Mouse (Mus musculus) urinary bladder, postnatal 4 days (tissue): ENCODE data around the gene 6820408C15Rik.

Experiments used
- DNase-seq, 2 experiments: peaks; one replicate each; pipeline ENCODE4 v3.0.0; 2021 to 2022; ENCODE audit warnings: low spot score in 2 of 2

6820408C15Rik gene

GRCm38 (mm10) chr2:152415287-152415686 is at the start of gene 6820408C15Rik:
Gene 6820408C15Rik (plus strand): TSS chr2:152415587.
- no peak for DNase-seq

- DNase-seq, result no peak
Measured at GRCm38 (mm10) chr2:152367917-152368316, 47.5 kb upstream of the 6820408C15Rik start.

- no peak for DNase-seq
Measured at GRCm38 (mm10) chr2:152368532-152369140, 46.8 kb upstream of the 6820408C15Rik start.

GRCm38 (mm10) chr2:152372104-152372503 is 43.3 kb upstream of the 6820408C15Rik start:
- no peak for DNase-seq

GRCm38 (mm10) chr2:152372661-152373060 is 42.7 kb upstream of the 6820408C15Rik start:
- no peak for DNase-seq

- DNase-seq, result no peak
Measured at GRCm38 (mm10) chr2:152373547-152373946, 41.8 kb upstream of the 6820408C15Rik start.

- no peak for DNase-seq
Measured at GRCm38 (mm10) chr2:152375652-152376344, 39.6 kb upstream of the 6820408C15Rik start.

- DNase-seq, result no peak
Measured at GRCm38 (mm10) chr2:152376345-152376741, 39.0 kb upstream of the 6820408C15Rik start, which contains the start of gene Nrsn2. Gene Nrsn2 (minus strand): TSS chr2:152376638.

GRCm38 (mm10) chr2:152384191-152384590 is 31.2 kb upstream of the 6820408C15Rik start:
- DNase-seq, result no peak

GRCm38 (mm10) chr2:152392786-152393185 is 22.6 kb upstream of the 6820408C15Rik start:
- DNase-seq, result no peak

- DNase-seq, result no peak
Measured at GRCm38 (mm10) chr2:152393225-152394017, 22.0 kb upstream of the 6820408C15Rik start.

GRCm38 (mm10) chr2:152395271-152395920 is 20.0 kb upstream of the 6820408C15Rik start:
- DNase-seq, result no peak

GRCm38 (mm10) chr2:152396110-152397003 is 19.0 kb upstream of the 6820408C15Rik start:
- peak; percentile 91 to 92 for DNase-seq

GRCm38 (mm10) chr2:152397004-152397589 is 18.3 kb upstream of the 6820408C15Rik start:
- DNase-seq, result peak; percentile 78 to 84

- peak; percentile 94 to 99 for DNase-seq
Measured at GRCm38 (mm10) chr2:152397680-152398435, 17.5 kb upstream of the 6820408C15Rik start, which contains the start of gene Sox12. Gene Sox12 (minus strand): TSS chr2:152398063.

GRCm38 (mm10) chr2:152398691-152399090 is 16.7 kb upstream of the 6820408C15Rik start:
- peak; percentile 95 to 96 for DNase-seq

GRCm38 (mm10) chr2:152399122-152399542 is 16.3 kb upstream of the 6820408C15Rik start:
- DNase-seq, result no peak

GRCm38 (mm10) chr2:152406126-152406525 is 9.3 kb upstream of the 6820408C15Rik start:
- peak; percentile 96 for DNase-seq

- no peak for DNase-seq
Measured at GRCm38 (mm10) chr2:152409781-152410180, 5.6 kb upstream of the 6820408C15Rik start.
